Mouse (Mus musculus): ENCODE results near the gene Dmrta1.

DNA sequence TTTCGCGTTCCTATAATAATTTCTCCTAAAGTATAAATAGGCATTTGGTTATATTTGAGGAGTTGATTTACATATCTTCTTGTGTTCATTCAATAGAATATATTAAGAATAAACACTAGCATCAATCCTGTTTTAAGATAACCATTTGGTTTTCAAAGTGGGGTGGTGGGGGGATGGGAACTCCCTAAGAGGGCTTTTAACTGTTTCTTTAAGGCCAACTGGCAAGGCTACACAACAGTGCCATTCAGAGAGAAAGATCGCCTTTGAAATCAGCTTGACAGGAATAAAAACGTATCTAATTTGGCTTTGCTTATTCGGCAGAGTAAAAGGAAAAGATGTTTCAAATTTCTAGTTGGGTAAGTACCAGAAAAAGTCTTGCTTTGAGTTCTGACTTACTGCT lies at the start of gene Dmrta1:
- TF ChIP-seq GATA1 (IDR thresholded peaks at IDR 0.05; ENCODE audit: borderline replicate concordance, low read length) = no peak
- no peak for TF ChIP-seq FLI1 (IDR thresholded peaks at IDR 0.05; ENCODE audit: low read length)

Data from megakaryocyte, embryonic 14.5 days (primary cell).